Mouse (Mus musculus) right cerebral cortex, postnatal 25 days (tissue): Measurements from ENCODE around the gene Shcbp1.
"Not testable (repeated sequence)": the region's sequence is repeated elsewhere in the genome, so short reads cannot be mapped to it uniquely, and the experiment has no call there.

Experiments
- DNase-seq: peaks from one replicate; pipeline ENCODE4 v3.0.0; 2022

Shcbp1 gene

DNA sequence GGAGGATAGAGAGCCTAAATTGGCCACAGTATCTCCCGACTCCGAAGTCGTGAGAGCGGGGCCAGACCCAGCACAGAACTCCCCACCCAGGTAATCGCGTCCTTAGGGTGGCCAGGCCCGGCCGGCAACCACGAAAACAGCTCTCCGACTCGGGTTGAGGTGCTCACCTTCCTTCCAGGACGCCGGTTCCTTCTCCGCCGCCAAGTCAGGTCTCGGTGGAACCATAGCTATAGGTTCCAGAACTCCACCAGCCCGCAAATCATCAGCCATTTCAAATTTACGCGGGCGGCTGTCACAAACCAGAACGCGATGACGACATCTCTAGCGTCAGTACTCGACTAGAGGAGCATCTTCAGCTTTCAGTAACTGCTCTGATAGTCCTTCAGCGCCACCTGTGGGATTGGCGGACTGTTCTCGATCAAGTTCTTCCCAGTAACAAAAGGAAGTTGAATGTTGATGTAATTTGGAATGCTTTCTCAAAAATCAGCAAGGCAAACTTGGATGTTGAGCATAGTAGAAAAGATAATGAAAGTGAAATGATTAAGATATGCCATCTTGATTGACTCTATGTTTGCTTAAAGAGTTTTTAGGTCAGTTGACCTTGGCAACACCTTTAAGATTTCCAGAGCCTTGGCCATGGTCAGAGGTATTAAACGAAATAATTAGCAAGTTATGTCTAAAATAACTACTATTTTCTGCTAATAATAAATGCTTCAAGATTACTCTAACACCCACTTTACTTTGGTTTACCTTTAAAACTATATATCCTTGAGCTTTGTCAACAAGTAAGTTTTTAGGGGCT, at the start of gene Shcbp1:
Shcbp1 (minus strand) TSS at position 314 of the 802 bp plus-strand sequence.
- peak; percentile 83 for DNase-seq

DNA sequence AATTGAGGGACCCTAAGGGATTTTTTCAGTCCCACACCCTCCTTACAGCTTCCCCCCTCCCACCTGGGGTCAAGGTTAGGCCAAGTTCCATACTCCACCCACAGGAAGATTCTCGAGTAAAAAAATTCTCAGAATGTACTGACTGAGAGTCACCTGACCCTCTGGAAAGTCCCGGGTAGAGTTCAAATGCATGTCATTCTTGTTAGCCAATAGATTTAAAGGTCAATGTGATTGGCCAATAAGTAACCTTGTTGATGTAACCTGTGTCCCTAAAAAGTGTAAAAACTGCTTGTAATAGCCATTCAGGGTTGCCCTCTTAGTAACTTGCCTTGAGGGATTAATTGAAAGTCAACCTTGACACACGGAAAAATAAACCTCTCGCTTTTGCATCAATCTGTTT, 29.5 kb upstream of the Shcbp1 start:
- DNase-seq: no peak

DNA sequence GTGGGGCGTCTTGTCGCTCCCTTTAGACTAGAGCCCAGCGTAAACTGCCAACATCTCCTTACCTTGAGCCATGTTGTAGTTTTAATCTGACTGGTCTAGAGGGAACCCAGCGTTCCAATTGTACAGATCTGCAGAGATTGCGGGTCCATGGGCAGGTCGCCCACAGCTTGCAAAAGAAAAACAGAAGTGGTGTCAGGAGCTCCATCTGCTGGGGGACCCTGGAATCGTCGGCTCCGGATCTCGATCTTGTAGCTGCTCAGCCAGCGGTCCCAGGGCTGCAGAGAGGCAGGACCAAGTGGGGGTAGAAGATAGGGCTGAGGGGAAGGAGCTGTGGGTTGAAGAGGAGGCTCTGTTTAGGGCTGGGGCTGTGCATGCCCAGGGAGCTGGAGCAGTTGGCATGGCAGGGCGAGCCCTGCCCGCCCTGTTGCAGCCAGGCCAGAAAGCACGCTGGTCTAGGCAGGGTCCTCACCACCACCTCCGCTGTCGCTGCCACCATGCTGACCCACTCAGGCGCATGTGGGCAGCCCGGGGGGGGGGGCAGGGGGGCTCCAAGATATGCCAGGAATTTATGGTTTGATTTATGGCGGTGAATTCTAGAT, 21.3 kb upstream of the Shcbp1 start:
- DNase-seq: peak; percentile 11

GRCm38 (mm10) chr8:4778266-4778665, 1.1 kb downstream of the Shcbp1 start:
- no peak for DNase-seq

DNA sequence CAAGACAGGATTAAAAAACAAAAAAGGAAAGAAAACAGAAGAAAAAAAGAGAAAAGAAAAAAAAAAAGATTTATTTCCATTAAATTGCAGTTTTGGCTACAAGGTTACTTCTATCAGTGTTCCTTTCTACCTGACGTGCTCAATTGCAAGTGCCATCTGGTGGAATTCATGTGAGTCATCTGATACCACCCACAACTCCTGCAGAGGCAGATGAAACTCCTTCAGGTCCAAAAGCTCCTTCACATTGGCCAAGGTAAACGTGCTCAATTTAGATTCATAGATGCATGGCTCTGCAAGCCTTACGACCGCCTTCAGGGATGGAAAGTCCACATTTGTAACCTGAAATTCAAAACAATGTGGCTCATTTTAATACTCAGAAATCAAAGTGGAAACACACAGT, 14.6 kb downstream of the Shcbp1 start:
- DNase-seq: peak; percentile 46

DNA sequence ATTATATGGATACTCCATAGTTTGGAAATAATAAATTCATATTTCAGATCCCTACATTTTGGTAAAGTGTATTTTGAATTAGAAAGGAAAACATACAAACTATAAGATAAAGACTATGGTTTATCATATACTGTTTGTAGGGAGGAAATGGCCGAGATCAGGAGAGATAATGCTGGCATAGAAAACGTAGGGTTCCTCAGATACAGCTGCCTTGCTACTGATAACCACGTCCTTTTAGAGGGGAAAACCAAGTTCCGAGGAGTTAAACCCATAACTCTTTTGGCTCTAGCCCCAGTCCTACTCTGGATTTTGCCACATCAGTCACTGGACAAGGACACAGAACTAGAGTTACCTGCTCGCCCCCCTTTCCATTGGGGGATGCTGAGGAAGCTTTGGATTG, 26.3 kb downstream of the Shcbp1 start:
- DNase-seq: no peak

- no peak for DNase-seq
Measured at GRCm38 (mm10) chr8:4730942-4731341, 48.4 kb downstream of the Shcbp1 start.

DNA sequence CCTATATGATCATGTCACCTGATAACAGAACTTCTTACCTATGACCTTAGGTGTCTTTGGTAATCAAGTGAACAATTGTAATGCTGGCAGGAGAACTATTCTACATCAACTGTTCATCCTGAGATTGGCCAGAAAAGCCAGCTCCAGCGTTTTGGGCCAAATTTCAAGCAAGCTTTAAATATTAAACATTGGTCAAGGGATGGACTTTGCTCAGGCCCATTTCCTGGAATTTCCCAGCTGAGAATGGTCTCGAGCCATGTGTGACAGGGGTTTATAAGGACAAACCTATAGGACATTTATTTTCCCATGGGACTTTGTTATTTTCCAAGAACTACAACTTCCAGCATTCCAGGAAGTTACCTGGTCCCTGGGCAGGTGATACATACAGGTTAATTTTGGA, 63.8 kb downstream of the Shcbp1 start:
- no peak for DNase-seq

DNA sequence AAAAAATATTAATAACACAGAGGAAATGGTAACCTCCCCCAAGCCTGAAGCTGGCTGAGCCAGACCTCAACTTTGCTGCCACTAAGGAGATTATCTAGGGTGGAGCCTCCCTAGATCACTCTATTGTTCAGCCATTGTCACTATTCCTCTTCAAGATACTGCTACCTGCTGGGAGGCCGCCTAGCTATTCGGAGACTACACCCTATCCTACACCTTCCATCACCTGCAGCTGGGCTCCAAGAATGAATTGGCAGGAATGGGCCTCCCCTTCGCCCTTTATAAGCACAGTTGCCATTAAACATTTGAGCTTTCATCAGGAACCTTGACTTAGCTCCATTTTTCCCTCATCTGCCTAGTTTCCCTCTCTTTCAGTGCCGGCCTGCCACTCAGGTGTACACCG, 71.0 kb downstream of the Shcbp1 start:
- DNase-seq: not testable (repeated sequence)

DNA sequence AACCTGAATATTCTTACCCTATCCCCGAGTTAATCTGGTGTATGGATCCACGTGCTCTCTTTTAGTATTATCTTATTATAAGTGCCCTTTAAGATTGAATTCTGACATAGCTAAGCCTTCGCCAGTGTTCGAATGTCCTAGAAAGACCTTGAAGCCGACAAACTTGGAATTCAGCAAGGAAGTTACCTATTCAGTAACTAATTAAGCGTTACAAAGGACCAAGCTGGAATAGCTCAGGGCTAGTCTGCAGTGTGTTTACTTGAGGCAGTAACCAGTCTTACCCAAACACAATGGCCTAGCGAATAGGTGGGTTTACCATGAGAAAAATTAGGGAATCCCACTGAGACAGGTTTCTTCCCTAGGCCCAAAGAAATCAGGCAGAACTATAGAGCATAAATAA, 71.5 kb downstream of the Shcbp1 start:
- DNase-seq: not testable (repeated sequence)

GRCm38 (mm10) chr8:4691634-4692033, 87.7 kb downstream of the Shcbp1 start:
- DNase-seq: no peak
